ENCODE assay signal across 8 mouse cellular contexts in the genomic region with DNA sequence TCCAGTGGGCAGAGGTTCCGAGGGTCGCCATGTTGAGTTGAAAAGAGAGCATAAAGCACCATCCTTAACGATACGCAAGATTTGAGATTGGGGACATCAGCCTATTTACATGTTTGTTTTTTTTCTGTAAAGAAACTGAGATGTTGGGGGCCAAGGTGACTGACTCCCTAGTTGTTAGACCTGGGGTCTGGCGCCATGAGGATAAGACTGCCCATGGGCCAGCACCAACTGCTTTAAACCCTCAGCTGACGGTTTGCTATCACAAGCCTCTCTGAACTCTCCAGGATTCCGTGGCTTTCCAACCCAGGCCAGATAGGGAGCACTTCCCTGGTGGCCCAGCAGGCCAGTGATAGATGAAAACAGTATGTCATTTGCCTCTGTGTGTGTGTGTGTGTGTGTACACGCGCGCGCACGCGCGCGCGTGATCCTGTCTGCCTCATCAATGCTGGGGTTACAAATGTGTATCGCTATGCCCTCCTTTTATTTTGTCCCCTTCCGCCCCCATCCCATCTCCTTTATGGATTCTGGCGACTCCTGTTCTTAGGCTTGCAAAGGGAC. TPM values are rescaled to one million over a fixed set of nuclear protein-coding genes. Genes with fewer than 3 reads are reported as not detected.
DNase-seq lines count a peak whose midpoint lies in the region; ATAC-seq lines count a peak whose summit lies in the region.

No protein-coding gene starts in this region.

- H3K4me1 ChIP-seq in heart, embryonic 12.5 days (replicated peaks), result peaks cover 37% of the 10 kb centered on the region
- H3K4me1 ChIP-seq in stomach, embryonic 15.5 days, result peaks cover 33% of the 10 kb centered on the region

- DNase-seq in kidney, adult 11 months, result peak; percentile 31
- DNase-seq in kidney, postnatal 14 days, result no peak
- peak; percentile 29 for DNase-seq in ZHBTc4 (ENCODE audit: low read depth, low spot score)
- DNase-seq in liver, result peak; percentile 17
- no peak for DNase-seq in adrenal gland, adult 8-10 months

- H3K9me3 ChIP-seq in heart, embryonic 12.5 days (replicated peaks), result no peaks in the 10 kb centered on the region
- no peaks in the 10 kb centered on the region for H3K9me3 ChIP-seq in stomach, embryonic 15.5 days

- peak overlapping the region; percentile 77; the same call in 1 of the 2 replicates for H3K9ac ChIP-seq in heart, embryonic 12.5 days
- peak overlapping the region; percentile 85; the same call in 1 of the 2 replicates for H3K9ac ChIP-seq in stomach, embryonic 15.5 days

- no peak for ATAC-seq in heart, embryonic 12.5 days (ENCODE audit: insufficient number of reproducible peaks, low FRiP score)
- no peak for ATAC-seq in stomach, embryonic 15.5 days (ENCODE audit: insufficient read depth, low FRiP score, low read depth)
- no peak for ATAC-seq in activated CD4-positive, CD25-positive, alpha-beta regulatory T cell, adult 4 months

- peaks cover 12% of the 10 kb centered on the region for H3K36me3 ChIP-seq in heart, embryonic 12.5 days
- H3K36me3 ChIP-seq in stomach, embryonic 15.5 days, result peaks cover 3% of the 10 kb centered on the region; the same call in 1 of the 2 replicates

- peak overlapping the region; percentile 77 for H3K27ac ChIP-seq in heart, embryonic 12.5 days (ENCODE audit: poor library complexity, severe bottlenecking)
- H3K27ac ChIP-seq in stomach, embryonic 15.5 days, result peak overlapping the region; percentile 91

- peak overlapping the region; percentile 74 for H3K4me3 ChIP-seq in heart, embryonic 12.5 days
- H3K4me3 ChIP-seq in stomach, embryonic 15.5 days (replicated peaks), result peak overlapping the region; percentile 78

- WGBS in heart, embryonic 12.5 days, result 48% methylated on average over 19 of the region's 19 CpGs
- WGBS in stomach, embryonic 15.5 days, result 61% methylated on average over 19 of the region's 19 CpGs

- no peaks in the 10 kb centered on the region for H3K27me3 ChIP-seq in heart, embryonic 12.5 days (replicated peaks)
- H3K27me3 ChIP-seq in stomach, embryonic 15.5 days (replicated peaks), result no peaks in the 10 kb centered on the region

- peak overlapping the region; percentile 84 for H3K4me2 ChIP-seq in heart, embryonic 12.5 days
- H3K4me2 ChIP-seq in stomach, embryonic 15.5 days, result peak overlapping the region; percentile 87

RNA-seq across cellular contexts. Expression of gene Iqce, which starts 0.5 kb away (rescaled TPM):
- 12.4 and 15.7 TPM in 2 replicates for polyA plus RNA-seq in heart, embryonic 12.5 days (2016; fragmentation: Nextera tagmentation; extraction: Ambion mirVana)
- 20.3 and 21.1 TPM in 2 replicates for polyA plus RNA-seq in stomach, embryonic 15.5 days (2015; fragmentation: Nextera tagmentation; extraction: Ambion mirVana)
- total RNA-seq in adrenal gland, adult 8-10 months (2022), result 10 to 100 TPM; 21.0 to 45.5 (median 36.7) TPM
- polyA plus RNA-seq in activated CD4-positive, CD25-positive, alpha-beta regulatory T cell, adult 4 months (2017; shearing (Covaris generic)), result 10 to 100 TPM; 16.8 to 21.2 TPM

RNA-seq across cellular contexts. Expression of gene Brat1, which starts 2.1 kb away (rescaled TPM):
- polyA plus RNA-seq in heart, embryonic 12.5 days (2016; fragmentation: Nextera tagmentation; extraction: Ambion mirVana), result 14.6 and 15.5 TPM in 2 replicates
- 18.7 and 20.4 TPM in 2 replicates for polyA plus RNA-seq in stomach, embryonic 15.5 days (2015; fragmentation: Nextera tagmentation; extraction: Ambion mirVana)
- 10 to 100 TPM; 22.0 to 24.8 (median 22.9) TPM for total RNA-seq in adrenal gland, adult 8-10 months (2022)
- polyA plus RNA-seq in activated CD4-positive, CD25-positive, alpha-beta regulatory T cell, adult 4 months (2017; shearing (Covaris generic)), result 10 to 100 TPM; 10.3 to 15.2 TPM

RNA-seq across cellular contexts. Expression of gene Amz1, which starts 21.2 kb away (rescaled TPM):
- polyA plus RNA-seq in heart, embryonic 12.5 days (2016; fragmentation: Nextera tagmentation; extraction: Ambion mirVana), result 0.40 and 0.59 TPM in 2 replicates
- polyA plus RNA-seq in stomach, embryonic 15.5 days (2015; fragmentation: Nextera tagmentation; extraction: Ambion mirVana), result 1.1 and 1.3 TPM in 2 replicates
- 1 to 10 TPM in 2 of 4 experiments, under 1 TPM in 2; 0.59 to 1.8 (median 1.2) TPM for total RNA-seq in adrenal gland, adult 8-10 months (2022)
- under 1 TPM in 1 of 2 experiments, not detected in 1; 0.17 TPM for polyA plus RNA-seq in activated CD4-positive, CD25-positive, alpha-beta regulatory T cell, adult 4 months (2017; shearing (Covaris generic))

RNA-seq across cellular contexts. Expression of gene Ttyh3, which starts 53.9 kb away (rescaled TPM):
- 36.3 and 38.0 TPM in 2 replicates for polyA plus RNA-seq in heart, embryonic 12.5 days (2016; fragmentation: Nextera tagmentation; extraction: Ambion mirVana)
- polyA plus RNA-seq in stomach, embryonic 15.5 days (2015; fragmentation: Nextera tagmentation; extraction: Ambion mirVana), result 31.9 and 38.0 TPM in 2 replicates
- 100 to 1,000 TPM in 1 of 4 experiments, 10 to 100 TPM in 3; 49.8 to 100 (median 77.4) TPM for total RNA-seq in adrenal gland, adult 8-10 months (2022)
- polyA plus RNA-seq in activated CD4-positive, CD25-positive, alpha-beta regulatory T cell, adult 4 months (2017; shearing (Covaris generic)), result 1 to 10 TPM; 5.2 to 5.6 TPM

Comparison
In these comparisons a context has a peak if more than half of its experiments do, and no peak if none do; other contexts are left out.
1. DNase-seq: peak in kidney, adult 11 months (single experiment), ZHBTc4 (single experiment) and liver (single experiment); none in kidney, postnatal 14 days (single experiment) and adrenal gland, adult 8-10 months (single experiment).